Mouse (Mus musculus) intestine, embryonic 14.5 days (tissue): ENCODE measurements around the gene Plxnd1. TPM values are rescaled to one million over a fixed set of nuclear protein-coding genes. Genes with fewer than 3 reads are reported as not detected.

Experiments used
- ATAC-seq: fragments of 200-750 bp; cut with Nextera tagmentation; replicated peaks from 2 replicates; pipeline ENCODE4 v1.8.0; 2017; ENCODE audit warnings: low read depth, moderate number of reproducible peaks, moderate TSS enrichment, moderate library complexity; ENCODE audit not compliant: low FRiP score, low TSS enrichment
- DNase-seq: peaks from one replicate; pipeline ENCODE4 v3.0.0-alpha.2; 2018; ENCODE audit warnings: low spot score
- H3K27ac ChIP-seq: fragments of 300-500 bp; sonication (generic); 2 replicates; pipeline ENCODE4 v1.5.1; 2014; ENCODE audit warnings: low read depth, mild to moderate bottlenecking, control low read depth
- H3K27me3 ChIP-seq: fragments of 300-500 bp; sonication (generic); replicated peaks from 2 replicates; pipeline ENCODE4 v1.6.1; 2014; ENCODE audit warnings: low read length, control low read depth; ENCODE audit not compliant: control insufficient read depth, insufficient read depth
- H3K36me3 ChIP-seq: fragments of 300-500 bp; sonication (generic); 2 replicates; pipeline ENCODE4 v1.6.1; 2014; ENCODE audit warnings: low read length, control low read depth; ENCODE audit not compliant: control insufficient read depth, insufficient read depth
- H3K4me1 ChIP-seq: fragments of 300-500 bp; sonication (generic); replicated peaks from 2 replicates; pipeline ENCODE4 v1.6.1; 2014; ENCODE audit warnings: low read length, control low read depth, mixed read lengths; ENCODE audit not compliant: control insufficient read depth, insufficient read depth
- H3K4me2 ChIP-seq: fragments of 300-500 bp; sonication (generic); 2 replicates; pipeline ENCODE4 v1.6.1; 2014; ENCODE audit warnings: low read length
- H3K4me3 ChIP-seq: fragments of 300-500 bp; sonication (generic); 2 replicates; pipeline ENCODE4 v1.5.1; 2014; ENCODE audit warnings: low read depth, low read length, control low read depth, mixed read lengths
- H3K9ac ChIP-seq: fragments of 300-500 bp; sonication (generic); 2 replicates; pipeline ENCODE4 v1.6.1; 2014; ENCODE audit warnings: mild to moderate bottlenecking, low read length
- H3K9me3 ChIP-seq: fragments of 300-500 bp; sonication (generic); 2 replicates; pipeline ENCODE4 v1.6.1; 2016; ENCODE audit warnings: low read length, control low read depth; ENCODE audit not compliant: control insufficient read depth
- WGBS: fragments of 180-500 bp; shearing (Covaris S2); extraction: QIAGEN DNeasy Blood & Tissue Kit; methylation state at CpG from one replicate; pipeline ENCODE4 v1.1.7; 2014; 5-methylcytosine and 5-hydroxymethylcytosine counted together
- polyA plus RNA-seq: library from polyadenylated mRNA; unstranded; fragments of >200 nt; fragmentation: Nextera tagmentation; extraction: Ambion mirVana; gene quantifications from 2 replicates; pipeline ENCODE4 v1.2.1, GENCODE M21; 2014

The Plxnd1 gene
- polyA plus RNA-seq, 1 experiment from 2014 or later = 46.5 TPM

GRCm38 (mm10) chr6:115989607-115990006 lies 5.2 kb downstream of the Plxnd1 start:
- Histone ChIP-seq H3K4me1 (peaks cover 42% of the 10 kb centered on the region), H3K9ac (no peak overlapping the region), H3K4me2 (peak overlapping the region; percentile 20; the same call in 1 of the 2 replicates), H3K27ac (no peak overlapping the region), H3K4me3 (no peak overlapping the region), H3K36me3 (no peaks in the 10 kb centered on the region), H3K27me3 (peaks cover 20% of the 10 kb centered on the region), H3K9me3 (no peaks in the 10 kb centered on the region)
- ATAC-seq (no peak), DNase-seq (no peak)
- 79% methylated on average over 4 of the region's 4 CpGs for WGBS

- Histone ChIP-seq H3K27me3 (peaks cover 17% of the 10 kb centered on the region), H3K27ac (no peak overlapping the region), H3K9me3 (no peaks in the 10 kb centered on the region), H3K4me2 (peak overlapping the region; percentile 20; the same call in 1 of the 2 replicates), H3K4me3 (no peak overlapping the region), H3K4me1 (peaks cover 43% of the 10 kb centered on the region), H3K9ac (no peak overlapping the region), H3K36me3 (no peaks in the 10 kb centered on the region)
- no peak for ATAC-seq
- 59% methylated on average over 5 of the region's 5 CpGs for WGBS
- no peak for DNase-seq
Observed at GRCm38 (mm10) chr6:115989032-115989431, 5.8 kb downstream of the Plxnd1 start.

- H3K4me2 ChIP-seq = 0 out of 2 replicates have a peak overlapping the region, but pooled peaks have one; percentile 13
- ATAC-seq (no peak), DNase-seq (no peak)
- no peaks in the 10 kb centered on the region for H3K9me3 ChIP-seq
- no peak overlapping the region for H3K4me3 ChIP-seq
- H3K27ac ChIP-seq = no peak overlapping the region; the same call in 1 of the 2 replicates
- peaks cover 47% of the 10 kb centered on the region for H3K4me1 ChIP-seq
- 0 out of 2 replicates have a peak, but pooled peaks cover under 1% of the 10 kb centered on the region for H3K27me3 ChIP-seq
- no peaks in the 10 kb centered on the region for H3K36me3 ChIP-seq
- no peak overlapping the region for H3K9ac ChIP-seq
- 51% methylated on average over 9 of the region's 9 CpGs for WGBS
Observed at GRCm38 (mm10) chr6:115987096-115987747, 7.6 kb downstream of the Plxnd1 start.

GRCm38 (mm10) chr6:115986472-115987095 lies 8.2 kb downstream of the Plxnd1 start:
- H3K4me3 ChIP-seq = no peak overlapping the region
- no peak for DNase-seq
- ATAC-seq = no peak
- no peaks in the 10 kb centered on the region for H3K27me3 ChIP-seq
- H3K9ac ChIP-seq = no peak overlapping the region
- no peak overlapping the region; the same call in 1 of the 2 replicates for H3K27ac ChIP-seq
- 53% methylated on average over 11 of the region's 12 CpGs for WGBS
- H3K4me1 ChIP-seq = peaks cover 42% of the 10 kb centered on the region
- no peaks in the 10 kb centered on the region for H3K9me3 ChIP-seq
- H3K4me2 ChIP-seq = peak overlapping the region; percentile 13; the same call in 1 of the 2 replicates
- H3K36me3 ChIP-seq = no peaks in the 10 kb centered on the region

- H3K4me1 ChIP-seq = peaks cover 42% of the 10 kb centered on the region
- H3K27ac ChIP-seq = no peak overlapping the region; the same call in 1 of the 2 replicates
- no peaks in the 10 kb centered on the region for H3K9me3 ChIP-seq
- ATAC-seq = no peak
- no peaks in the 10 kb centered on the region for H3K27me3 ChIP-seq
- H3K4me3 ChIP-seq = no peak overlapping the region
- peak overlapping the region; percentile 9; the same call in 1 of the 2 replicates for H3K4me2 ChIP-seq
- H3K9ac ChIP-seq = no peak overlapping the region
- no peaks in the 10 kb centered on the region for H3K36me3 ChIP-seq
- no peak for DNase-seq
- WGBS = 34% methylated on average over 9 of the region's 9 CpGs
Observed at GRCm38 (mm10) chr6:115985622-115986021, 9.2 kb downstream of the Plxnd1 start.

- H3K4me2 ChIP-seq = no peak overlapping the region
- DNase-seq = no peak
- 0 out of 2 replicates have a peak, but pooled peaks cover 6% of the 10 kb centered on the region for H3K36me3 ChIP-seq
- no peak overlapping the region for H3K27ac ChIP-seq
- WGBS = 45% methylated on average over 7 of the region's 7 CpGs
- H3K9ac ChIP-seq = no peak overlapping the region
- H3K27me3 ChIP-seq = no peaks in the 10 kb centered on the region
- H3K4me1 ChIP-seq = peaks cover 47% of the 10 kb centered on the region
- no peaks in the 10 kb centered on the region for H3K9me3 ChIP-seq
- ATAC-seq = no peak
- H3K4me3 ChIP-seq = no peak overlapping the region
Observed at GRCm38 (mm10) chr6:115984580-115984979, 10.2 kb downstream of the Plxnd1 start.

GRCm38 (mm10) chr6:115983306-115984038 lies 11.3 kb downstream of the Plxnd1 start:
- H3K27ac ChIP-seq = peak overlapping the region; percentile 76
- H3K27me3 ChIP-seq = no peaks in the 10 kb centered on the region
- no peak for ATAC-seq
- H3K4me1 ChIP-seq = peaks cover 47% of the 10 kb centered on the region
- 46% methylated on average over 12 of the region's 12 CpGs for WGBS
- no peak overlapping the region for H3K4me3 ChIP-seq
- no peak overlapping the region for H3K9ac ChIP-seq
- DNase-seq = no peak
- peak overlapping the region; percentile 28 for H3K4me2 ChIP-seq
- 0 out of 2 replicates have a peak, but pooled peaks cover 7% of the 10 kb centered on the region for H3K36me3 ChIP-seq
- H3K9me3 ChIP-seq = no peaks in the 10 kb centered on the region

- DNase-seq = no peak
- no peak for ATAC-seq
- Histone ChIP-seq H3K9me3 (no peaks in the 10 kb centered on the region), H3K4me1 (peaks cover 47% of the 10 kb centered on the region), H3K36me3 (peaks cover 13% of the 10 kb centered on the region; the same call in 1 of the 2 replicates), H3K27me3 (no peaks in the 10 kb centered on the region), H3K4me2 (peak overlapping the region; percentile 28), H3K4me3 (no peak overlapping the region), H3K27ac (peak overlapping the region; percentile 76), H3K9ac (no peak overlapping the region)
- 44% methylated on average over 7 of the region's 7 CpGs for WGBS
Observed at GRCm38 (mm10) chr6:115982889-115983288, 11.9 kb downstream of the Plxnd1 start.
